Mouse (Mus musculus): ENCODE results near the gene Rem1. TPM values are rescaled to one million over a fixed set of nuclear protein-coding genes. Genes with fewer than 3 reads are reported as not detected.

Rem1 gene
- polyA plus RNA-seq, 1 experiment from 2014 or later = 13.2 TPM

- ATAC-seq (ENCODE audit: insufficient number of reproducible peaks, insufficient read depth, low FRiP score, low read depth) = no peak
- Histone ChIP-seq H3K27me3 (ENCODE audit: control insufficient read depth, insufficient read depth, low read length) (peaks cover 30% of the 10 kb centered on the region), H3K27ac (replicated peaks in 1 of 2; ENCODE audit: control insufficient read depth in 1 of 2, insufficient read depth in 1 of 2, low read depth in 2 of 2, low read length in 2 of 2) (no peak overlapping the region), H3K9me3 (ENCODE audit: control insufficient read depth, low read length) (no peaks in the 10 kb centered on the region), H3K4me2 (ENCODE audit: low read length) (peak overlapping the region; percentile 79), H3K4me3 (ENCODE audit: control insufficient read depth in 1 of 2, insufficient read depth in 1 of 2, low read depth in 1 of 2, low read length in 2 of 2) (peak overlapping the region in 1 of 2 experiments; percentile 11; a peak in 1 of 4 replicates), H3K36me3 (ENCODE audit: control insufficient read depth, insufficient read depth, low read length) (0 out of 2 replicates have a peak, but pooled peaks cover 4% of the 10 kb centered on the region), H3K4me1 (ENCODE audit: control insufficient read depth in 2 of 2, insufficient read depth in 2 of 2, low read length in 2 of 2) (peaks cover 9 to 23% of the 10 kb centered on the region in 2 experiments), H3K9ac (ENCODE audit: low read length) (peak overlapping the region; percentile 44; the same call in 1 of the 2 replicates)
- 64% methylated on average over 3 of the region's 3 CpGs for WGBS
Measured at GRCm38 (mm10) chr2:152629239-152629638, 2.5 kb downstream of the Rem1 start.

- H3K36me3 ChIP-seq (ENCODE audit: control insufficient read depth, insufficient read depth, low read length) = 0 out of 2 replicates have a peak, but pooled peaks cover 4% of the 10 kb centered on the region
- H3K4me3 ChIP-seq (ENCODE audit: control insufficient read depth in 1 of 2, insufficient read depth in 1 of 2, low read depth in 1 of 2, low read length in 2 of 2) = no peak overlapping the region
- ATAC-seq (ENCODE audit: insufficient number of reproducible peaks, insufficient read depth, low FRiP score, low read depth) = no peak
- H3K27me3 ChIP-seq (ENCODE audit: control insufficient read depth, insufficient read depth, low read length) = peaks cover 30% of the 10 kb centered on the region
- 63% methylated on average over 6 of the region's 6 CpGs for WGBS
- no peak overlapping the region for H3K27ac ChIP-seq (replicated peaks in 1 of 2; ENCODE audit: control insufficient read depth in 1 of 2, insufficient read depth in 1 of 2, low read depth in 2 of 2, low read length in 2 of 2)
- peak overlapping the region; percentile 79; the same call in 1 of the 2 replicates for H3K4me2 ChIP-seq (ENCODE audit: low read length)
- no peak overlapping the region for H3K9ac ChIP-seq (ENCODE audit: low read length)
- H3K4me1 ChIP-seq (ENCODE audit: control insufficient read depth in 2 of 2, insufficient read depth in 2 of 2, low read length in 2 of 2) = peaks cover 14 to 23% of the 10 kb centered on the region in 2 experiments
- H3K9me3 ChIP-seq (ENCODE audit: control insufficient read depth, low read length) = no peaks in the 10 kb centered on the region
Measured at GRCm38 (mm10) chr2:152629904-152630303, 3.2 kb downstream of the Rem1 start.

GRCm38 (mm10) chr2:152633334-152633733 lies 6.6 kb downstream of the Rem1 start:
- H3K9ac ChIP-seq (ENCODE audit: low read length) = peak overlapping the region; percentile 58

GRCm38 (mm10) chr2:152634311-152634710 lies 7.6 kb downstream of the Rem1 start:
- no peaks in the 10 kb centered on the region for H3K27me3 ChIP-seq (ENCODE audit: control insufficient read depth, insufficient read depth, low read length)
- ATAC-seq (ENCODE audit: insufficient number of reproducible peaks, insufficient read depth, low FRiP score, low read depth) = no peak
- WGBS = 55% methylated on average over 29 of the region's 29 CpGs
- H3K9me3 ChIP-seq (ENCODE audit: control insufficient read depth, low read length) = no peaks in the 10 kb centered on the region
- no peak overlapping the region for H3K4me2 ChIP-seq (ENCODE audit: low read length)
- H3K9ac ChIP-seq (ENCODE audit: low read length) = no peak overlapping the region
- H3K27ac ChIP-seq (replicated peaks in 1 of 2; ENCODE audit: control insufficient read depth in 1 of 2, insufficient read depth in 1 of 2, low read depth in 2 of 2, low read length in 2 of 2) = peak overlapping the region in 1 of 2 experiments; percentile 87; a peak in 1 of 4 replicates
- H3K36me3 ChIP-seq (ENCODE audit: control insufficient read depth, insufficient read depth, low read length) = 0 out of 2 replicates have a peak, but pooled peaks cover 4% of the 10 kb centered on the region
- no peak overlapping the region for H3K4me3 ChIP-seq (ENCODE audit: control insufficient read depth in 1 of 2, insufficient read depth in 1 of 2, low read depth in 1 of 2, low read length in 2 of 2)
- H3K4me1 ChIP-seq (ENCODE audit: control insufficient read depth in 2 of 2, insufficient read depth in 2 of 2, low read length in 2 of 2) = peaks cover 28 to 37% of the 10 kb centered on the region in 2 experiments

More at GRCm38 (mm10) chr2:152633334-152633733, 6.6 kb downstream of the Rem1 start:
- WGBS = 19% methylated on average over 17 of the region's 17 CpGs
- Histone ChIP-seq H3K4me3 (ENCODE audit: control insufficient read depth in 1 of 2, insufficient read depth in 1 of 2, low read depth in 1 of 2, low read length in 2 of 2) (peak overlapping the region; percentile 8 to 21; a peak in 2 of 4 replicates), H3K27me3 (ENCODE audit: control insufficient read depth, insufficient read depth, low read length) (peaks cover under 1% of the 10 kb centered on the region), H3K4me1 (ENCODE audit: control insufficient read depth in 2 of 2, insufficient read depth in 2 of 2, low read length in 2 of 2) (peaks cover 25 to 31% of the 10 kb centered on the region in 2 experiments), H3K36me3 (ENCODE audit: control insufficient read depth, insufficient read depth, low read length) (0 out of 2 replicates have a peak, but pooled peaks cover 4% of the 10 kb centered on the region), H3K4me2 (ENCODE audit: low read length) (peak overlapping the region; percentile 61), H3K27ac (replicated peaks in 1 of 2; ENCODE audit: control insufficient read depth in 1 of 2, insufficient read depth in 1 of 2, low read depth in 2 of 2, low read length in 2 of 2) (peak overlapping the region; percentile 48 to 50), H3K9me3 (ENCODE audit: control insufficient read depth, low read length) (no peaks in the 10 kb centered on the region)
- ATAC-seq (ENCODE audit: insufficient number of reproducible peaks, insufficient read depth, low FRiP score, low read depth) = peak; percentile 2; the same call in 1 of the 2 replicates

- ATAC-seq (ENCODE audit: insufficient number of reproducible peaks, insufficient read depth, low FRiP score, low read depth) = peak; percentile 62
- Histone ChIP-seq H3K27me3 (ENCODE audit: control insufficient read depth, insufficient read depth, low read length) (no peaks in the 10 kb centered on the region), H3K4me1 (ENCODE audit: control insufficient read depth in 2 of 2, insufficient read depth in 2 of 2, low read length in 2 of 2) (peaks cover 35 to 37% of the 10 kb centered on the region in 2 experiments), H3K4me3 (ENCODE audit: control insufficient read depth in 1 of 2, insufficient read depth in 1 of 2, low read depth in 1 of 2, low read length in 2 of 2) (no peak overlapping the region), H3K27ac (replicated peaks in 1 of 2; ENCODE audit: control insufficient read depth in 1 of 2, insufficient read depth in 1 of 2, low read depth in 2 of 2, low read length in 2 of 2) (peak overlapping the region; percentile 87 to 93), H3K4me2 (ENCODE audit: low read length) (peak overlapping the region; percentile 19; the same call in 1 of the 2 replicates), H3K36me3 (ENCODE audit: control insufficient read depth, insufficient read depth, low read length) (0 out of 2 replicates have a peak, but pooled peaks cover under 1% of the 10 kb centered on the region), H3K9ac (ENCODE audit: low read length) (no peak overlapping the region), H3K9me3 (ENCODE audit: control insufficient read depth, low read length) (no peaks in the 10 kb centered on the region)
- 49% methylated on average over 23 of the region's 23 CpGs for WGBS
Measured at GRCm38 (mm10) chr2:152636246-152637005, 9.7 kb downstream of the Rem1 start.

GRCm38 (mm10) chr2:152637006-152637322 lies 10.2 kb downstream of the Rem1 start:
- Histone ChIP-seq H3K9me3 (ENCODE audit: control insufficient read depth, low read length) (no peaks in the 10 kb centered on the region), H3K4me3 (ENCODE audit: control insufficient read depth in 1 of 2, insufficient read depth in 1 of 2, low read depth in 1 of 2, low read length in 2 of 2) (no peak overlapping the region), H3K9ac (ENCODE audit: low read length) (no peak overlapping the region), H3K4me2 (ENCODE audit: low read length) (no peak overlapping the region), H3K27ac (replicated peaks in 1 of 2; ENCODE audit: control insufficient read depth in 1 of 2, insufficient read depth in 1 of 2, low read depth in 2 of 2, low read length in 2 of 2) (peak overlapping the region; percentile 87 to 91), H3K4me1 (ENCODE audit: control insufficient read depth in 2 of 2, insufficient read depth in 2 of 2, low read length in 2 of 2) (peaks cover 35 to 37% of the 10 kb centered on the region in 2 experiments), H3K36me3 (ENCODE audit: control insufficient read depth, insufficient read depth, low read length) (no peaks in the 10 kb centered on the region), H3K27me3 (ENCODE audit: control insufficient read depth, insufficient read depth, low read length) (no peaks in the 10 kb centered on the region)
- 68% methylated on average over 6 of the region's 6 CpGs for WGBS
- ATAC-seq (ENCODE audit: insufficient number of reproducible peaks, insufficient read depth, low FRiP score, low read depth) = no peak

GRCm38 (mm10) chr2:152637381-152637780 lies 10.6 kb downstream of the Rem1 start:
- WGBS = 85% methylated on average over 4 of the region's 4 CpGs
- no peak for ATAC-seq (ENCODE audit: insufficient number of reproducible peaks, insufficient read depth, low FRiP score, low read depth)
- H3K4me1 ChIP-seq (ENCODE audit: control insufficient read depth in 2 of 2, insufficient read depth in 2 of 2, low read length in 2 of 2) = peaks cover 32 to 37% of the 10 kb centered on the region in 2 experiments

More at GRCm38 (mm10) chr2:152637381-152637780, 10.6 kb downstream of the Rem1 start:
- H3K9me3 ChIP-seq (ENCODE audit: control insufficient read depth, low read length) = no peaks in the 10 kb centered on the region
- H3K4me3 ChIP-seq (ENCODE audit: control insufficient read depth in 1 of 2, insufficient read depth in 1 of 2, low read depth in 1 of 2, low read length in 2 of 2) = no peak overlapping the region
- H3K9ac ChIP-seq (ENCODE audit: low read length) = no peak overlapping the region
- H3K36me3 ChIP-seq (ENCODE audit: control insufficient read depth, insufficient read depth, low read length) = no peaks in the 10 kb centered on the region
- H3K27ac ChIP-seq (replicated peaks in 1 of 2; ENCODE audit: control insufficient read depth in 1 of 2, insufficient read depth in 1 of 2, low read depth in 2 of 2, low read length in 2 of 2) = peak overlapping the region; percentile 87 to 91
- no peak overlapping the region for H3K4me2 ChIP-seq (ENCODE audit: low read length)
- H3K27me3 ChIP-seq (ENCODE audit: control insufficient read depth, insufficient read depth, low read length) = no peaks in the 10 kb centered on the region

Measured in heart, embryonic 14.5 days (tissue).